Mouse (Mus musculus) c-Kit-negative CD71-positive TER-119-positive erythroid progenitor cells, embryonic 14.5 days (primary cell): ENCODE results near the gene Id1.
A peak's percentile ranks its signal among the peaks of the same experiment; 100 is the strongest.

ENCODE experiments used
- DNase-seq: peaks from one replicate; pipeline ENCODE4 v3.0.0-alpha.2; 2013; ENCODE audit warnings: low read depth, low spot score

The Id1 gene

GRCm38 (mm10) chr2:152742435-152742834 is 6.4 kb downstream of the Id1 start:
- DNase-seq = peak; percentile 36

- DNase-seq = no peak
Measured at GRCm38 (mm10) chr2:152753944-152754711, 18.1 kb downstream of the Id1 start, which contains the start of gene Cox4i2. TSS of gene Cox4i2 (plus strand) at chr2:152754173.

GRCm38 (mm10) chr2:152756474-152757393 is 20.7 kb downstream of the Id1 start:
- DNase-seq = no peak

- DNase-seq = no peak
Measured at GRCm38 (mm10) chr2:152757478-152757877, 21.4 kb downstream of the Id1 start.

- no peak for DNase-seq
Measured at GRCm38 (mm10) chr2:152758351-152758750, 22.3 kb downstream of the Id1 start.

- DNase-seq = no peak
Measured at GRCm38 (mm10) chr2:152763310-152763709, 27.3 kb downstream of the Id1 start.

GRCm38 (mm10) chr2:152764172-152765044 is 28.4 kb downstream of the Id1 start:
- no peak for DNase-seq

- DNase-seq = no peak
Measured at GRCm38 (mm10) chr2:152765045-152765674, 29.1 kb downstream of the Id1 start.

GRCm38 (mm10) chr2:152766387-152767123 is 30.5 kb downstream of the Id1 start:
- peak; percentile 74 for DNase-seq

- DNase-seq = peak; percentile 75
Measured at GRCm38 (mm10) chr2:152767618-152768271, 31.7 kb downstream of the Id1 start.

GRCm38 (mm10) chr2:152769677-152770076 is 33.6 kb downstream of the Id1 start:
- peak; percentile 69 for DNase-seq

- DNase-seq = no peak
Measured at GRCm38 (mm10) chr2:152771571-152771970, 35.5 kb downstream of the Id1 start.

- no peak for DNase-seq
Measured at GRCm38 (mm10) chr2:152772231-152772630, 36.2 kb downstream of the Id1 start.

GRCm38 (mm10) chr2:152775357-152775756 is 39.3 kb downstream of the Id1 start:
- DNase-seq = no peak

- no peak for DNase-seq
Measured at GRCm38 (mm10) chr2:152776019-152776418, 40.0 kb downstream of the Id1 start.

- no peak for DNase-seq
Measured at GRCm38 (mm10) chr2:152776435-152776834, 40.4 kb downstream of the Id1 start.

- no peak for DNase-seq
Measured at GRCm38 (mm10) chr2:152777081-152777480, 41.0 kb downstream of the Id1 start.

- DNase-seq = no peak
Measured at GRCm38 (mm10) chr2:152780466-152780865, 44.4 kb downstream of the Id1 start.

- no peak for DNase-seq
Measured at GRCm38 (mm10) chr2:152781031-152781711, 45.1 kb downstream of the Id1 start.
